Mouse (Mus musculus) kidney, embryonic 14.5 days (tissue): ENCODE results near the gene Tdrd3. TPM values are rescaled to one million over a fixed set of nuclear protein-coding genes. Genes with fewer than 3 reads are reported as not detected.

Experiments used
- ATAC-seq: fragments of 200-750 bp; cut with Nextera tagmentation; 2 replicates; pipeline ENCODE4 v1.8.0; 2017; ENCODE audit warnings: moderate number of reproducible peaks, mild to moderate bottlenecking, moderate TSS enrichment, moderate library complexity; ENCODE audit not compliant: low FRiP score, low TSS enrichment
- H3K27ac ChIP-seq: fragments of 300-500 bp; sonication (generic); 2 replicates; pipeline ENCODE4 v1.5.1; 2014; ENCODE audit warnings: low read depth, mild to moderate bottlenecking, low read length, moderate library complexity, mixed read lengths
- H3K27me3 ChIP-seq: fragments of 300-500 bp; sonication (generic); 2 replicates; pipeline ENCODE4 v1.6.1; 2014; ENCODE audit warnings: mild to moderate bottlenecking, low read length; ENCODE audit not compliant: control insufficient read depth, insufficient read depth
- H3K36me3 ChIP-seq: fragments of 300-500 bp; sonication (generic); 2 replicates; pipeline ENCODE4 v1.6.1; 2014; ENCODE audit warnings: low read length, mixed read lengths; ENCODE audit not compliant: control insufficient read depth, insufficient read depth
- H3K4me1 ChIP-seq: fragments of 300-500 bp; sonication (generic); 2 replicates; pipeline ENCODE4 v1.6.1; 2014; ENCODE audit warnings: low read length, mixed read lengths; ENCODE audit not compliant: control insufficient read depth, insufficient read depth
- H3K4me2 ChIP-seq: fragments of 300-500 bp; sonication (generic); replicated peaks from 2 replicates; pipeline ENCODE4 v1.6.1; 2014; ENCODE audit warnings: low read depth, mild to moderate bottlenecking, low read length
- H3K4me3 ChIP-seq: fragments of 300-500 bp; sonication (generic); 2 replicates; pipeline ENCODE4 v1.5.1; 2014; ENCODE audit warnings: mild to moderate bottlenecking, low read length
- H3K9ac ChIP-seq: fragments of 300-500 bp; sonication (generic); 2 replicates; pipeline ENCODE4 v1.6.1; 2014; ENCODE audit warnings: low read depth, mild to moderate bottlenecking, low read length, moderate library complexity
- H3K9me3 ChIP-seq: fragments of 300-500 bp; sonication (generic); 2 replicates; pipeline ENCODE4 v1.6.1; 2016; ENCODE audit warnings: low read length; ENCODE audit not compliant: control insufficient read depth
- WGBS: fragments of 180-500 bp; shearing (Covaris S2); extraction: QIAGEN DNeasy Blood & Tissue Kit; methylation state at CpG from one replicate; pipeline ENCODE4 v1.1.7; 2014; 5-methylcytosine and 5-hydroxymethylcytosine counted together
- polyA plus RNA-seq: library from polyadenylated mRNA; unstranded; fragments of >200 nt; fragmentation: Nextera tagmentation; extraction: Ambion mirVana; gene quantifications from 2 replicates; pipeline ENCODE4 v1.2.1, GENCODE M21; 2014

The Tdrd3 gene
- polyA plus RNA-seq = 23.1 and 33.6 TPM in 2 replicates

DNA sequence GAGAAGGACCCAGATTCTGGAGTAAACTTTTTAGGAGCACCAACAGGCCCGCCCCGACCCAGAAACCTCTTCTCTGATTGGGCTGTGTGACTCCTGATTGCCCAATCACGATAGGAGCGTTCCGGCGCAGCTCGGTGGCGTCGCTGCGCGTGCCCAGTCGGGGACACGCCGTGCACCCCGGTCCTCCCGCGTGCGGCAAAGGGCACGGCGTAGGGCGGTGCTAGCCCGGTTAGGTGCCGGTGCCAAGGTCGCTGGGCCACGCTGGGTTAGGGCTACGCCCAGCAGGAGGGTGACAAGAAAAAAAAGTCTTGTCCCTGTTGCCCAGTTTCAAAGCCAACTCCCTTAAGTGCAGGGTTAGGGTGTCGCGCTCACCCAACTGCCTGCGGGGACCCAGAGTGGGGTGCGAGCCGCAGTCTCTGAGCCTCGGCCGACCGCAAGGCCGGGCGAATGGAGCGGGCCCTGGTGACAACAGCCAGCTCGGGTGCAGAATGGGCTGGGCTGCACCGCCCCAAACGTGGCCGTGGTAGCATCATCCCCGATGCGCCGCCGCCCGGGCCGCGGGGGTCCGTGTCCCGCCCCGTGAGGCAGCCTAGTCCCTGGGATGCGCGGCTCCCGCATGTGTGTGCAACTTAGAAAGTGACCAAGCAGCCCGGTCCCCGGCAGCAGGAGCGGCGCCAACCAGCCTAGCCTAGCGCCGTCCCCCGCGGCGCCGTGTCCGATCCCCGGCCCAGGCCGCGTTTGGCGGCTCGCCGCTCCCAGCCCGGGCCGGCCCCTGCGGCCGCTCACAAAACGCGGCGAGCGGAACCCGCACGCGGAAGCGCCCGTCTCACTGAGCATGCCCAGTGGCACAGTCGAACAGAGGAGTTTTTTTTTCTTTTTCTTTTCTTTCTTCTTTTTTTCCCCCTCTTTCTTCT is at the start of gene Tdrd3:
Gene Tdrd3 (plus strand): TSS at position 832 of the 914 bp plus-strand sequence.
- Histone ChIP-seq H3K27me3 (no peaks in the 10 kb centered on the region), H3K4me1 (0 out of 2 replicates have a peak, but pooled peaks cover 6% of the 10 kb centered on the region), H3K4me3 (peak within 1 kb of the TSS; percentile 51), H3K9ac (peak within 1 kb of the TSS; percentile 97), H3K9me3 (no peaks in the 10 kb centered on the region), H3K4me2 (peak within 1 kb of the TSS; percentile 60), H3K27ac (peak within 1 kb of the TSS; percentile 100), H3K36me3 (no peaks in the 10 kb centered on the region)
- peak; percentile 96 for ATAC-seq
- under 1% methylated on average over 85 of the region's 85 CpGs for WGBS

DNA sequence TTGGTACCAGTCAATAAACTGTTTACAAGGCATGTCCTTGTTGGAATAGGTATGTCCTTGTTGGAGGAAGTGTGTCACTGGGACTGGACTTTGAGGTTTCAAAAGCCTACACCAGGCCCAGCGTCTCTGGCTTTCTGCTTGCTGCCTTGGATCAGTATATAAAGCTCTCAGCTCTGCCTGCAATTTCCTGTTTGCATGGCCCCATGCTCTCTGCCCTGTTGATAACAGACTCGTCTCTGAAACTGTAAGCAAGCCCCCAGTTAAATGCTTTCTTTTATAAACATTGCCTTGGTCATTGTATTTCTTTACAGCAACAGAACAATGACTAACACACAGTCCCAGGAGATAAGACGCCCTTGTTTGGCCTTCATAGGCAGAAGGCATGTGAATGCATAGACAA is 49.3 kb upstream of the Tdrd3 start:
- H3K9ac ChIP-seq = no peak overlapping the region
- H3K4me2 ChIP-seq = no peak overlapping the region
- no peak for ATAC-seq
- no peaks in the 10 kb centered on the region for H3K36me3 ChIP-seq
- no peak overlapping the region for H3K4me3 ChIP-seq
- WGBS = 61% methylated on average over 3 of the region's 3 CpGs
- H3K9me3 ChIP-seq = no peaks in the 10 kb centered on the region
- no peaks in the 10 kb centered on the region for H3K4me1 ChIP-seq
- H3K27ac ChIP-seq = no peak overlapping the region
- no peaks in the 10 kb centered on the region for H3K27me3 ChIP-seq

DNA sequence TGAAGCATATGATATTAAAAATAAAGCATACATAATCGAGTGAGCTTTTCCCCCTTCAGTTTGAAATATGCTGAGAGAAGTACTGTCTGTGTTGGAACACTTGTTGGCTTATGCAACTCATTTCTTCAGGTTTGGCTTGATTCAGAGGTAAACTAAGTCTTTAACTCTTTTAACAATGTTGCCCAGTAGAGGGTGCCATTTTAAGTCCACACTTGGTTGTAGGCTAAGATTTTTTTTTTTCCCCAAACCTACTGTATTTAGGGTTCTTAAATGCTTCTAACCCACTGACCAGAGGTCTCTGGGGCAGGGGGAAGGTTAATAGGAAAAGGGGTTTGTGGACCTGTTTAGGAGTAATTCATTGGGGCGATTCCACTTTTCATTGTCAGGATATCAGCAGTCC is 33.4 kb upstream of the Tdrd3 start:
- WGBS = 63% methylated on average over 2 of the region's 2 CpGs
- no peak overlapping the region for H3K4me2 ChIP-seq
- no peak overlapping the region for H3K27ac ChIP-seq
- no peaks in the 10 kb centered on the region for H3K36me3 ChIP-seq
- H3K9ac ChIP-seq = no peak overlapping the region
- H3K4me1 ChIP-seq = no peaks in the 10 kb centered on the region
- no peak for ATAC-seq
- no peaks in the 10 kb centered on the region for H3K27me3 ChIP-seq
- H3K4me3 ChIP-seq = no peak overlapping the region
- no peaks in the 10 kb centered on the region for H3K9me3 ChIP-seq

DNA sequence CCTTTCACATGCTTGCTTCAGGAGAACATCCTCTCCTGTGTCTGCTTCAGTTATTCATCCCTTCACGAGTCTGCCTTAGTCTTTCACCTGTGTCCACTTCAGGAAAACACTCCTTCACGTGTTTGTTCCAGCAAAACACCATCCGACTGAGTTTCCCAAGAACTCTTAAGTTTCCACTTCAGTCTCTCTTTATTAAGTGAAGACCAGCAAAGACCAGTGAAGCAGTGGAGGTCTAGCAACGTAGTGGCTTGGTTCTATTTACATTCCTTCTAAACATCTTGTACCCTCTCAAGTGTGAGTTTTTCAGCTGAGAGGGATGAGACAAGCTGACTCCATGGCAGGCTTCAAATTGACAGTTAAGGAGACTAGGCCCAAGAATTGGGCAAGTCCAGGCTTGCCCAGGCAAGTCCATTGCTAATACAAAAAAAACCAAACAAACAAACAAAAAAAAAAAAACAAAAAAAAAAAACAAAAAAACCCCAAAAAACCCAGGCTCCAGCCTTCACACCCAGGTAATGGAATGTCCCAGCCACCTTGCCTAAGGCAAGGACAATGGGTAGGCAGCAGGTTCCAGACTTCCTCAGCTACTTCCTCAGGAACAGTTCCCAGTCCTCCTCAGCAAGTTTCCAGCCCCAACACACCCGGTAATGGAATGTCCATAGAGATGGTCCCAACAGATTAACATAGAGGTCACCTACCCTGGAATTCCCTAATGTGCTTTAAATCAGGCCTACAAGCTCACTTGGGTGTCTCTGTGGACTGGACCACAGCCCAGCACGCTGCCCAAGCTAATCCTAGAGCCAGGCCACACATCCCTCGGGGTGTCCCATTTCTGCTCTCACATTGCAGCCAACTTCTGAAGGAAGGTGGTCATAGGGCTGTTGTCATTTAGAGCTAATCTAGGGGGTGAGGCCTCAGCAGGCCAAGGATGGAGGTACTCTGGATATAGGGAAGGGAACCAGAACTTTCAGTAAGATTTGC is 31.9 kb upstream of the Tdrd3 start:
- no peaks in the 10 kb centered on the region for H3K9me3 ChIP-seq
- ATAC-seq = no peak
- H3K4me1 ChIP-seq = no peaks in the 10 kb centered on the region
- H3K4me2 ChIP-seq = no peak overlapping the region
- no peak overlapping the region for H3K9ac ChIP-seq
- H3K27ac ChIP-seq = no peak overlapping the region
- H3K27me3 ChIP-seq = no peaks in the 10 kb centered on the region
- no peaks in the 10 kb centered on the region for H3K36me3 ChIP-seq
- 88% methylated on average over 7 of the region's 7 CpGs for WGBS
- H3K4me3 ChIP-seq = no peak overlapping the region

DNA sequence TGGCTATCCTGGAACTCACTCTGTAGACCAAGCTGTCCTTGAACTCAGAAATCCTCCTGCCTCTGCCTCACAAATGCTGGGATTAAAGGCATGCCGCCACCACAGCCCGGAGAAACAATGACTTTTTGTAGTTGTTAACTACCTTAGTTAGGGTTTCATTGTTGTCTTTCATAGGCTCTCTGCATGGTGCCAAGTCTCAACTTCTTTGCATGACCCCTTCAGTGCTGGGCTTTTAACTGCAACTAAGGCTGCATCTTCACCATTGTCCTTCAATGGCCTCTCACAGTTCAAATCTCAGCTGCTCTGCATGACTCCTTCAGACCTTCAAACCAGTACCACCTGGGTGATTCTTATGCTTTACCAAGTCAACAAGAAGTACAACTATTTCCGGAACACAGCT is 23.3 kb upstream of the Tdrd3 start:
- Histone ChIP-seq H3K27me3 (no peaks in the 10 kb centered on the region), H3K36me3 (no peaks in the 10 kb centered on the region), H3K27ac (no peak overlapping the region), H3K4me3 (no peak overlapping the region), H3K9ac (no peak overlapping the region), H3K4me1 (no peaks in the 10 kb centered on the region), H3K4me2 (no peak overlapping the region), H3K9me3 (no peaks in the 10 kb centered on the region)
- ATAC-seq = no peak
- 94% methylated on average over 3 of the region's 3 CpGs for WGBS

DNA sequence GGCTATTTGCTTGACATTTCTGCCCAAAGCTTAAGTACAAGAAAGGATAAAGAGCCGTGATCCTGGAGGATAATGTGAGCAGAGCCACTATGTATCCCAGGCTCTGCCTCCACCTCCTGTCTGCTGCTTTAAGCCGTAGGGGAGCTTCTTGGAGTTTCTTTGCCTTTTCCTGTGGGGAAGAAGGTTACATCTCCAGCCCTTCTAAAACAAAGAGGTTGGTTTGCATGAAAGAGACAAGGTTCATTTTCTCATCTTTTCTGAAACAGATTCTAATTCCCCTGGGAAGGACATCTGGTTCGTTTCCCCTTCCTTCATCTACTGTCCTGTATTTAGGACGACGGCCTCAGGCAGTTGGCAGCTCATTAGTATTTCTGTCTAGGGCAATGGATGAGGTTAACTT is 19.8 kb upstream of the Tdrd3 start:
- Histone ChIP-seq H3K4me2 (no peak overlapping the region), H3K4me1 (no peaks in the 10 kb centered on the region), H3K27me3 (no peaks in the 10 kb centered on the region), H3K36me3 (no peaks in the 10 kb centered on the region), H3K9ac (no peak overlapping the region), H3K4me3 (no peak overlapping the region), H3K27ac (no peak overlapping the region), H3K9me3 (no peaks in the 10 kb centered on the region)
- WGBS = 70% methylated on average over 5 of the region's 5 CpGs
- no peak for ATAC-seq

DNA sequence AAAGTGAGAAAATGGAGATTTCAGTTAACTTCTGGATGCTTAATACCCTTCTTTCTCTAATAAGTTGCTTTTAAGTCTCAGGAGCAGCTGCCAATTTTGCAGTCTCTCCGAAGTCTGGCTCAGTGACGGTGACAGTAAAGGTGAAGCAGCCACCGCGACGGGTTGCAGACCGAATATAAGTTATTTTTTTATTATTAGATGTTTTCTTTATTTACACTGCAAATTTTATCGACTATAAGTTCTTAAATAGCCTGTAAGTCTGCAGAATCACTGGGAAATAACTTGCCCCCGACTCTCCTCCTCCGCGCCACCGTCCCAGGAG is 992 bp upstream of the Tdrd3 start:
- H3K27ac ChIP-seq = no peak overlapping the region
- WGBS = 1% methylated on average over 11 of the region's 11 CpGs
- H3K4me2 ChIP-seq = peak overlapping the region; percentile 60

DNA sequence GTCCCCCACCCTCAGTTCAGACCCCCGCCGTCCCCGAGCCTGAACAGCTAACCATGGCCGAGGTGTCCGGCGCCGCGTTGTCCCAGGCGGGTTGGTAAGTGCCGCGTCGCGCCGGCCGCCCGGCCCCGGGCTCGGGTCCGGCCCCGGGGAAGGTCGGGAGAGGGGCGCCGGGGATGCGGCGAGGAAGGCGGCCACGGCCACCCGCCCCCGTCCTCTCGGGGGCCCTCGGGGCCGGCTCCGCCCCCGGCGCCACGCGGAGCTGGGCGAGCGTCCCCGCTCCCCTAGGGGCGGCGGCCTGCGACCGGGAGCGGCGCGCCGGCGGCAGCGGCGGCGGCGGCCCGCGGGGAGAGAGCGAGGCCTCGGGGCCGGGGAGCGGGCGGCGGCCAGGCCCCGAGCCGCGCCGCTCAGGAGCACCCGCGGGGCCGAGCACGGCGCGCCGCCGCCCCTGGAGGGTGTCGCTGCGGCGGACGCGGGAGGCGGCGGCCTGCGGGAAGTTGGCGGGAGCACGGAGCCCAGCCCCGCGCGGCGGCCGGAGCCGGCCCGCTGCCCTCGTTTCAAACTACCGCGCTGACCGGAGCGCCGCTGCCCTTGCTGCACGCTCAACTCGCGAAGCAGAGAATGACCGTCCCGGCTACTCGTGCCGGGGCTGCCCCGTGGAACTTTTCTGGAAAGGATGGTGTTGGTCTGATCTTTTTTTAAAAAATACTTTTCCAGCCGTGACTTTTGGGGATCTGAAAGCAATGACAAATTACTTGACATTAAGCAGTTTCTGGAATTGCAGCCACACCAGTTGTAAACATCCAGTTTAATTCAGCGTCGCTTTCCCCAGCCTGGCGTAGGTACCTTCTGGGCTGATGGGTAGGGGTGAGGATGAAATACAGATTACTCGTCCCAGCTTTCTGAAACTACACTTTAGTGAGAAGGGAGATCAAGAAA is 584 bp downstream of the Tdrd3 start:
- Histone ChIP-seq H3K9ac (peak overlapping the region; percentile 97), H3K4me2 (peak overlapping the region; percentile 60), H3K27ac (peak overlapping the region; percentile 100), H3K4me1 (0 out of 2 replicates have a peak, but pooled peaks cover 6% of the 10 kb centered on the region), H3K9me3 (no peaks in the 10 kb centered on the region), H3K27me3 (no peaks in the 10 kb centered on the region), H3K36me3 (no peaks in the 10 kb centered on the region), H3K4me3 (peak overlapping the region; percentile 51)
- peak; percentile 81 for ATAC-seq
- WGBS = under 1% methylated on average over 95 of the region's 109 CpGs

More for the DNA sequence above, 992 bp upstream of the Tdrd3 start:
- Histone ChIP-seq H3K9me3 (no peaks in the 10 kb centered on the region), H3K4me1 (0 out of 2 replicates have a peak, but pooled peaks cover 6% of the 10 kb centered on the region), H3K4me3 (peak overlapping the region; percentile 51), H3K27me3 (no peaks in the 10 kb centered on the region), H3K36me3 (no peaks in the 10 kb centered on the region), H3K9ac (peak overlapping the region; percentile 97; the same call in 1 of the 2 replicates)
- no peak for ATAC-seq
